Mouse (Mus musculus): Measurements from ENCODE around the gene Ubald1. TPM values are rescaled to one million over a fixed set of nuclear protein-coding genes. Genes with fewer than 3 reads are reported as not detected.

Ubald1 gene
- polyA plus RNA-seq, 1 experiment from 2014 or later, result 26.4 TPM

- Histone ChIP-seq H3K27ac (replicated peaks; ENCODE audit: low read depth, low read length) (no peak overlapping the region), H3K4me1 (ENCODE audit: control insufficient read depth, insufficient read depth, low read length) (peaks cover 2% of the 10 kb centered on the region), H3K9ac (replicated peaks; ENCODE audit: low read length) (no peak overlapping the region), H3K27me3 (ENCODE audit: control insufficient read depth, insufficient read depth, low read length) (no peaks in the 10 kb centered on the region), H3K9me3 (replicated peaks; ENCODE audit: control insufficient read depth, low read length) (no peaks in the 10 kb centered on the region), H3K4me2 (ENCODE audit: low read depth, low read length) (no peak overlapping the region), H3K36me3 (replicated peaks; ENCODE audit: control insufficient read depth, insufficient read depth, low read depth, low read length) (no peaks in the 10 kb centered on the region), H3K4me3 (ENCODE audit: low read depth, low read length) (no peak overlapping the region)
- no peak for DNase-seq (ENCODE audit: low spot score)
- no peak for ATAC-seq (replicated peaks; ENCODE audit: insufficient number of reproducible peaks, low FRiP score, low TSS enrichment, low read depth)
- WGBS, result 90% methylated on average over 10 of the region's 10 CpGs
Observed at GRCm38 (mm10) chr16:4884930-4885329, 4.8 kb upstream of the Ubald1 start.

GRCm38 (mm10) chr16:4881400-4882351 lies 1.6 kb upstream of the Ubald1 start:
- ATAC-seq (replicated peaks; ENCODE audit: insufficient number of reproducible peaks, low FRiP score, low TSS enrichment, low read depth), result no peak
- WGBS, result 81% methylated on average over 10 of the region's 10 CpGs
- Histone ChIP-seq H3K9me3 (replicated peaks; ENCODE audit: control insufficient read depth, low read length) (no peaks in the 10 kb centered on the region), H3K27me3 (ENCODE audit: control insufficient read depth, insufficient read depth, low read length) (no peaks in the 10 kb centered on the region), H3K4me1 (ENCODE audit: control insufficient read depth, insufficient read depth, low read length) (peaks cover 4% of the 10 kb centered on the region; the same call in 1 of the 2 replicates), H3K9ac (replicated peaks; ENCODE audit: low read length) (peak overlapping the region; percentile 91), H3K4me3 (ENCODE audit: low read depth, low read length) (peak overlapping the region; percentile 88), H3K4me2 (ENCODE audit: low read depth, low read length) (peak overlapping the region; percentile 74; the same call in 1 of the 2 replicates), H3K36me3 (replicated peaks; ENCODE audit: control insufficient read depth, insufficient read depth, low read depth, low read length) (no peaks in the 10 kb centered on the region), H3K27ac (replicated peaks; ENCODE audit: low read depth, low read length) (no peak overlapping the region)
- peak; percentile 33 for DNase-seq (ENCODE audit: low spot score)

- peak overlapping the region; percentile 92 for H3K27ac ChIP-seq (replicated peaks; ENCODE audit: low read depth, low read length)
- DNase-seq (ENCODE audit: low spot score) (peak; percentile 89), ATAC-seq (replicated peaks; ENCODE audit: insufficient number of reproducible peaks, low FRiP score, low TSS enrichment, low read depth) (peak; percentile 63)
- no peaks in the 10 kb centered on the region for H3K9me3 ChIP-seq (replicated peaks; ENCODE audit: control insufficient read depth, low read length)
- under 1% methylated on average over 40 of the region's 40 CpGs for WGBS
- peak overlapping the region; percentile 76 for H3K9ac ChIP-seq (replicated peaks; ENCODE audit: low read length)
- H3K4me3 ChIP-seq (ENCODE audit: low read depth, low read length), result peak overlapping the region; percentile 88
- H3K4me1 ChIP-seq (ENCODE audit: control insufficient read depth, insufficient read depth, low read length), result peaks cover 4% of the 10 kb centered on the region; the same call in 1 of the 2 replicates
- no peaks in the 10 kb centered on the region for H3K27me3 ChIP-seq (ENCODE audit: control insufficient read depth, insufficient read depth, low read length)
- peak overlapping the region; percentile 83 for H3K4me2 ChIP-seq (ENCODE audit: low read depth, low read length)
- no peaks in the 10 kb centered on the region for H3K36me3 ChIP-seq (replicated peaks; ENCODE audit: control insufficient read depth, insufficient read depth, low read depth, low read length)
Observed at GRCm38 (mm10) chr16:4879708-4880124, 399 bp downstream of the Ubald1 start.

- peak overlapping the region; percentile 88 for H3K4me3 ChIP-seq (ENCODE audit: low read depth, low read length)
- H3K27ac ChIP-seq (replicated peaks; ENCODE audit: low read depth, low read length), result peak overlapping the region; percentile 92
- peak overlapping the region; percentile 83 for H3K4me2 ChIP-seq (ENCODE audit: low read depth, low read length)
- WGBS, result under 1% methylated on average over 54 of the region's 54 CpGs
- no peaks in the 10 kb centered on the region for H3K9me3 ChIP-seq (replicated peaks; ENCODE audit: control insufficient read depth, low read length)
- DNase-seq (ENCODE audit: low spot score) (peak; percentile 43), ATAC-seq (replicated peaks; ENCODE audit: insufficient number of reproducible peaks, low FRiP score, low TSS enrichment, low read depth) (peak; percentile 6; the same call in 1 of the 2 replicates)
- no peaks in the 10 kb centered on the region for H3K36me3 ChIP-seq (replicated peaks; ENCODE audit: control insufficient read depth, insufficient read depth, low read depth, low read length)
- no peaks in the 10 kb centered on the region for H3K27me3 ChIP-seq (ENCODE audit: control insufficient read depth, insufficient read depth, low read length)
- peaks cover 4% of the 10 kb centered on the region; the same call in 1 of the 2 replicates for H3K4me1 ChIP-seq (ENCODE audit: control insufficient read depth, insufficient read depth, low read length)
- peak overlapping the region; percentile 76 for H3K9ac ChIP-seq (replicated peaks; ENCODE audit: low read length)
Observed at GRCm38 (mm10) chr16:4879101-4879707, 911 bp downstream of the Ubald1 start.

GRCm38 (mm10) chr16:4878192-4878885 lies 1.8 kb downstream of the Ubald1 start:
- no peaks in the 10 kb centered on the region for H3K36me3 ChIP-seq (replicated peaks; ENCODE audit: control insufficient read depth, insufficient read depth, low read depth, low read length)
- no peak for ATAC-seq (replicated peaks; ENCODE audit: insufficient number of reproducible peaks, low FRiP score, low TSS enrichment, low read depth)

GRCm38 (mm10) chr16:4877701-4878100 lies 2.4 kb downstream of the Ubald1 start:
- no peak for DNase-seq (ENCODE audit: low spot score)
- no peaks in the 10 kb centered on the region for H3K36me3 ChIP-seq (replicated peaks; ENCODE audit: control insufficient read depth, insufficient read depth, low read depth, low read length)
- peak overlapping the region; percentile 83 for H3K4me2 ChIP-seq (ENCODE audit: low read depth, low read length)
- peak overlapping the region; percentile 76 for H3K9ac ChIP-seq (replicated peaks; ENCODE audit: low read length)
- peaks cover 4% of the 10 kb centered on the region; the same call in 1 of the 2 replicates for H3K4me1 ChIP-seq (ENCODE audit: control insufficient read depth, insufficient read depth, low read length)
- no peak for ATAC-seq (replicated peaks; ENCODE audit: insufficient number of reproducible peaks, low FRiP score, low TSS enrichment, low read depth)
- H3K9me3 ChIP-seq (replicated peaks; ENCODE audit: control insufficient read depth, low read length), result no peaks in the 10 kb centered on the region
- no peak overlapping the region for H3K27ac ChIP-seq (replicated peaks; ENCODE audit: low read depth, low read length)
- WGBS, result 70% methylated on average over 3 of the region's 3 CpGs
- no peaks in the 10 kb centered on the region for H3K27me3 ChIP-seq (ENCODE audit: control insufficient read depth, insufficient read depth, low read length)
- peak overlapping the region; percentile 88; the same call in 1 of the 2 replicates for H3K4me3 ChIP-seq (ENCODE audit: low read depth, low read length)

More at GRCm38 (mm10) chr16:4878192-4878885, 1.8 kb downstream of the Ubald1 start:
- Histone ChIP-seq H3K9ac (replicated peaks; ENCODE audit: low read length) (peak overlapping the region; percentile 76), H3K4me1 (ENCODE audit: control insufficient read depth, insufficient read depth, low read length) (peaks cover 4% of the 10 kb centered on the region; the same call in 1 of the 2 replicates), H3K4me3 (ENCODE audit: low read depth, low read length) (peak overlapping the region; percentile 88), H3K9me3 (replicated peaks; ENCODE audit: control insufficient read depth, low read length) (no peaks in the 10 kb centered on the region), H3K27ac (replicated peaks; ENCODE audit: low read depth, low read length) (peak overlapping the region; percentile 92), H3K27me3 (ENCODE audit: control insufficient read depth, insufficient read depth, low read length) (no peaks in the 10 kb centered on the region), H3K4me2 (ENCODE audit: low read depth, low read length) (peak overlapping the region; percentile 83)
- WGBS, result 25% methylated on average over 5 of the region's 5 CpGs
- DNase-seq (ENCODE audit: low spot score), result peak; percentile 38

GRCm38 (mm10) chr16:4877195-4877594 lies 2.9 kb downstream of the Ubald1 start:
- no peaks in the 10 kb centered on the region for H3K27me3 ChIP-seq (ENCODE audit: control insufficient read depth, insufficient read depth, low read length)
- H3K4me1 ChIP-seq (ENCODE audit: control insufficient read depth, insufficient read depth, low read length), result peaks cover 4% of the 10 kb centered on the region; the same call in 1 of the 2 replicates
- H3K36me3 ChIP-seq (replicated peaks; ENCODE audit: control insufficient read depth, insufficient read depth, low read depth, low read length), result no peaks in the 10 kb centered on the region
- ATAC-seq (replicated peaks; ENCODE audit: insufficient number of reproducible peaks, low FRiP score, low TSS enrichment, low read depth) (no peak), DNase-seq (ENCODE audit: low spot score) (no peak)
- no peak overlapping the region for H3K9ac ChIP-seq (replicated peaks; ENCODE audit: low read length)
- H3K9me3 ChIP-seq (replicated peaks; ENCODE audit: control insufficient read depth, low read length), result no peaks in the 10 kb centered on the region
- no peak overlapping the region for H3K4me3 ChIP-seq (ENCODE audit: low read depth, low read length)
- no peak overlapping the region for H3K27ac ChIP-seq (replicated peaks; ENCODE audit: low read depth, low read length)
- WGBS, result 92% methylated on average over 4 of the region's 4 CpGs
- no peak overlapping the region for H3K4me2 ChIP-seq (ENCODE audit: low read depth, low read length)
